Mouse (Mus musculus) spleen, adult 18-20 months (tissue): ENCODE results near the gene Serpind1.

Experiments
- DNase-seq, 2 experiments: peaks; one replicate each; pipeline ENCODE4 v3.0.0; 2022; ENCODE audit warnings: mixed read lengths in 2 of 2

Gene Serpind1

DNA sequence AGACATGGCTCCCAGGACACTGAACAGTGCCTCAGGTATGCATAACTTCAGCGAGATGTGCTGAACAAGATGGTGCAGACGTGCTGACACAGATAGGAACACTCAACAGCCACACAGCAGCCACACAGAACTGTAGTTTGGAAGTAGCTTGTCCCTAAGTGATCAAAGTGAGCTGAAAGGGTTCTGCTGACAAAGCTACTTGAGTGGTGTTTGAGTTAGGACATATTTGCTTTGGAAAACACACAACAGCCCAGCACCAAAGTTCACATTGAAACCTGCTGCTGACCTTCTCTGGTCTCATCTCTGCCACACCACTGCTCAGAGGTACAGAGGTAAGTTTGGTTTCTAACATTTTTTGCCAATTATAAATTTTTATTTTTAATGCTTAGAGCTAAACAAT is at the start of gene Serpind1:
Serpind1 (plus strand) TSS at position 256 of the 400 bp plus-strand sequence.
- no peak for DNase-seq

DNA sequence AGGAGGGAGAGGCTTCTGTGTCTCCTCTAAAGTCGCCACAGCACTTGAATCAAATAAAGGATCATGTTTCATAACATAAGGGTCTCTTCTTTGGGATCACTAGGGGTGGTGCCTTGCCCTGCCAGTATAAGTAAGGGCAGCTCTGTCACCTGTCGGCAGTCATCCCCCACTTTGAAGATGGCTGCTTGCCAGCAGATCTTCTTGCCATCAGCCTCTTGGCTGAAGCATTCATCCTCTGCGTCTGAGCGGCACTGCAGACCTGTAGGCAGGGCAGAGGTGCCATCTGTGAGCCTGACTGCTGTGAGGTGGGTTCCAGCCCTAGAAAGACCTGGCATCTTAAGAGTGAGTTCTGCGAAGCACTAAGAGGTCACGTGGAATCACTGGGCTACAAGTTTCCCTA is 48.0 kb upstream of the Serpind1 start:
- no peak for DNase-seq

DNA sequence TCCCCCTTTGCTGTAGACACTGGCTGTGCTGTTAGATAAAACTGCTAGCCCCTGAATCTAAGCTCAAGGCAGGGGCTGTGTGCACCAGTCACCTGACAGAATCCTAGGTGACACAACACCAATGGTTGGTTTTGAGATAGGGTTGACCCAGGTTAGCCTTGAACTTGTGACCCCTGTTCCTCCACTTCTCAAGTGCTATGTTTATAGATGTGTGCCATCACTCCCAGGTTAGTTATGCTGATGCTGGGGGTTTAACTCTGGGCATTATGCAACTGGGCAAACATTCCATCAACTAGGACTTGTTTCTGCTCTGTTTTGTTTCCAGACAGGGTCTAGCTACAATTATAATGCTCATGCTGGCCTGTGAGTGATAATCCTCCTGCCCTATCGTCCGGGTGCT is 44.1 kb upstream of the Serpind1 start:
- no peak for DNase-seq

DNA sequence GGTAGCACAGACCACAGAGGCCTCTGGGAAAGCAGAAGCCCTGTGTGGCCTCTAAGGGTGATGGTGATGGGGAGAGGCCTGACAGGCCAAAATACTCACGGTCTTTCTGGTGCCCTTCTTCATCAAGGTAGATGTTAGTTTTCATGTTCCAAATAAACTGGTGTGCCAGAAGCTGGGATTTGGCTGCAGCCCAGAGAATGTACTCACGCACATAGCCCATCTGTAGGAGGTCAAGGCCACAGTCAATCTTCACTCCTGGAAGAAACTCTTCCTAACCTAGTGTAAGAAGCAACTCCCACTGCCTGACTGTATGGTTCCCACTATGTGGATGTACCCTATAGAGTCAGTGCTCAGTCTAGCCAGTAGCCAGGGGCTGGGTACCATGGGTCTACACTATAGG is 40.2 kb upstream of the Serpind1 start:
- DNase-seq: no peak

DNA sequence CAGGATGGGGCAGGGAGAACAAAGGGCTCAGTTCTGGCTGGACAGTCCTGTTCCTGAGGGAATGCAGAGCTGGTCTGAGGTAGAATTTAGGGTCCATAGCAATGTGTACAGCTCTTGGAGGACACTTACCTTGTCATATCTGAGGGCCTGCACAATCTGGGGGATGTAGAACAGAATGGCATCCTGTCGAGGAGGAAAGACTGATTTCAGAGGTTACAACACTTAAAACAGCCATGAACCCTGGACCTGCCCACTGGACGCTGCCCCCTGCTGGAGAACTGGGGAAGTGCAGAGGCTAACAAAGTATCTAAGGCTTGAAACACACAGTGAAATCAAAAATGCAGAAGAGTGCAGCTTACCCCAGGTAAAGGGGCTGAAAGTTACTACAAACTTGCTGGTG is 38.4 kb upstream of the Serpind1 start:
- DNase-seq: peak; percentile 51 to 83

DNA sequence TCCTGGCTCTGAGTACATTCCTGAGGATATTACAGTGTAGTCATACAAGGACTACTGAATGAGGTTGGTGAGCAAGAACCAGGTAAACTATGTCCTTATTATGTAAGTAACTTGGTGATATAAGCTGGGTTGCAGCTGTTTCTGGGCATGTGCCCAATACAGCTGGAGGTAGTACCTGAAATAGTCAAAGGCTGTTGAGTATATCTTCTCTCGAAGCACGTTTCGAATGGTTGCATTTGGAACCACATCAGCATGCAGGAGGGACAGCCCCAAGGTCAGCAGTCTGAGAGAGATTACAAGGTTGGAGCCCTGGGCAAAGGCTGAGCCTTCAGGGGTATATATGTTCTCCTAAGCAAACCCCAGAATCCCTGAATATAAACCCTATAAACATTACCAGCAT is 30.4 kb upstream of the Serpind1 start:
- no peak for DNase-seq

DNA sequence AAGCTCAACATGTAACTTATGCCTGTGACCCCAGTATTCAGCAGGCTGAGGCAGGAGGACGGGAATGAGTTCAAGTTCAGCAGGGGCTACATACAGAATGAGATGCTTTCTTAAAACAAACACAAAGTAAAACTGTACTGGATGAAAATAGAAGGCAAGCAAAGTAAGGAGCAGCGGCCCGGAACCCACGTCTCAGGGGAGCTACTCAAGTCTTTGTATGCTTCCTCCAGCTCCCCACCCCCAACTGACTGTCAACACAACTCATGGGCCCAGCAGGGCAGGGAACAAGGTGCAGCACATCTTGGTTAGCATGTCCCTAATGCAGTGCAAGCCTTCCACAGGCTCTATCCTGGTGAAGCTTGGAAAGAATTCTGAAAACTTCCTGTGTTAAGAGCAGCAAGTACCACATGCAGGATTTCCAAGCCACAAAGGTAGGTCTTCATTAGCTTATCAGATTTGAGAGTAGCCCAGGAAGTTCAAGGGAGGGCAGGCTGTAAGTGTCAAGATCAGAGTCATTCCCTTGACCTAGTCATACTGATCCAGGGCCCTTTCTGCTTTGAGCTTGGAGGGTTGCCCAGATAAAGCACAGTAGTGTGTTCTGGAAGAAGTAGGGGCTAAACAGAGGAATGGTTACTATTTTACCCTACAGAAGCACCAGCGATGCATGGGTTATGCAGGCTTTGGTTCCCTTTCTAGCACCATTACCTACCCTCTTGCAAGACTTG is 27.5 kb upstream of the Serpind1 start:
- DNase-seq: peak; percentile 41 to 53

DNA sequence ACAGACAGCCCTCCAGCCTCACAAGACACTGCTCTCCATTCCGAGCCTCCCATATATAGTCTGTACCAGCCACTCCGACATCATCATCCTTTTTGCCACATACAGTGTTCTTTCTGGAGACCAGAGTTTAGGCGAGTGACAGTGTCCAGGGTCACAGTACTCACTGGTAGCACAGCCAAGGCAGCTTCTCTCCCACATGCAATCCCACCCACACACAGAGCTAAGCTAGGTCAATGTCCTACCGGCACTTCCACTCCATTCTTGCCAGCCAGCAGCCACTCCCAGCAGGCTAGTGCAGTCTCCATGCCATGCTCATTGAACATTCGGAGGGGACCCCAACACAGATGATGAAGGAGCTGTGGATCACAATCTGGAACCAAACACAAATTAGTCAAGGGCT is 23.7 kb upstream of the Serpind1 start:
- DNase-seq: no peak

DNA sequence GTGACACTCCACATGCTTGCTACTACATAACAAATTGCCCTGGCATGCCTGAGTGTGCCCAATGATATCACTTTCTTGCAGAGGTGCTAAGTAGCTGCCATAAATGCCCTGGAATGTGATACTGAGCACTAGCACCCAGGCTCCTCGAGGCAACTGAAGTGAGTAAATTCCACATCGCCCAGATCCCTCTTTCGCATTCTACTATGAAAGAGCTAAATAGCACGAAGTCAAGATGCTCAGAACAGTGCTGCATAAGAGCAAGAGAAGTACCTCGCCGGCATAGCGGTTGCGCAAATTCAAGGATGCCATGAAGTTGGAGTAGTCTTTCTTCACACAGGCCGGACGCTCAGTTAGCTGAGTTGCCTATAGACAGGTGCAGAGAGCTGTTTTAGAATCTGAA is 22.1 kb upstream of the Serpind1 start:
- DNase-seq: no peak

DNA sequence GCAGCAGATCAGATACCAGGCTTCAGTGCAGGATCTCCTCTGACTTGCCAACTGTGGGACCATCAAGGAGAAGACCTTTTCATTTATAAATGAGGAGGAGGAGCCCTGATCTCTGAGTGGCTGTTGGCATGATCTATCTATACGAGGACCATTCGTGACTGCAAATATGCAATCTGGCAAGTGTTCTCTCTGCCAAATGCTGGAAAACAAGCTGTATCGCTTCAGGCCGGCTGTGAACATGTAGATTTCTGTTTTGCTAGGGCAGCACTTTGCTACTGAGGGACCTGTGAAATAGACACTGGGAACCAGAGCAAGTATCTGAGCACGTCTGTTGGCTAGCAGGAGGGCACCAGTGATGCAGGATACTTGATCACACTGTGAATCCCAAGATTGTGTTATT is 18.6 kb upstream of the Serpind1 start:
- DNase-seq: no peak

DNA sequence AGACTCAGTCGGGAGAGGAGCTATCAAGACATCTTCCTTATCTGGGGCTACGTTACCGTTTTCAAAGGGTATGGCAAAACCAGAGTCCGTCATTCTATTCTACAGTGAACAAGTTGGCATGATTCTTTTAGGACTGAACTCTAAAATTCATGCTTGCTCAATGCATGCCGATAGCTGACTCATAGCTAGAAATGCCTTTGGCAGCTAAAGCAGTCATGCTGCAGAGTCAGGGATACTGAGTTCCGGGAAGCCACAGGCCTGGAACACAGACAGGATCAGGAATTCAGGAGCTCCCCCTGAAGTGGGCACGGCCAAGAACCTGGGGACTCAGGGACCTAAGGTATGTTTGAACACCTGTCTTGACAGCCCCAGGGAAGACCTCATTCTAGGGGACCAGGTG is 14.6 kb upstream of the Serpind1 start:
- no peak for DNase-seq

DNA sequence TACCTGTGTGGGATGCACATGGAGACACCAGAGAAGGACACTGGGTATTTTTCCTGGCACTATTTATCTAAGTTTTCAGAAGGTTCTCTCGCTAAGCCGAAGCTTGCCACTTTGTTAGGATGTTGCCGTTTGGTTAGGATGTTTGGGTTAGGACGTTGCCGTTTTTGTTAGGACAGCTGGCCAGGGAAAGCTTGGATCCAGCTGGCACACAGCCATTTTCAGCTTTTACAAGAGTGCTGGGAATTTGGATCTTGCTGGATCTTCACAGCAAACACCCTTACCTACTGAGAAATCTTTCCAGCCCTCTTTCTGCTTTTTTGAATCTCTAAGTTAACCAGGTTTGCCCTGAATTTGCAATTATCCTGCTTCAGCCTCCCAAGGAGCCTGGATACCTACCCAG is 9.7 kb upstream of the Serpind1 start:
- DNase-seq: no peak

DNA sequence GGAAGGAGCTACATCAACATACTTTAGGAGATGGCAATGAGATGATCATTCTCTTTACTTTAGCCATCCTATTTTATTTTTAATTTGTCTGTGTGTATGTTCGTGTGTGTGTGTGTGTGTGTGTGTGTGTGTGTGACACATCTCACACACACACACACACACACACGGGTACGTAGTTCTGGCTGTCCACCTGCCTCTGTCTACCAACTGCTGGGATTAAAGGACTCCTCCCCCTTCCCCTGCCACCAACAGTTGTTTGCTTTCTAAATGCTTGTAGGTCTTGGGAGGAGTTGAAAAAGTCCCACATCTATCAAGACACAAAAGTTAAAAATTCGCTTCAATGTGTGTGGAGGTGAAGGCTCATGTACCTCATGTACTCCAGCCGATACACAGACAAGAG is 6.4 kb upstream of the Serpind1 start:
- no peak for DNase-seq

DNA sequence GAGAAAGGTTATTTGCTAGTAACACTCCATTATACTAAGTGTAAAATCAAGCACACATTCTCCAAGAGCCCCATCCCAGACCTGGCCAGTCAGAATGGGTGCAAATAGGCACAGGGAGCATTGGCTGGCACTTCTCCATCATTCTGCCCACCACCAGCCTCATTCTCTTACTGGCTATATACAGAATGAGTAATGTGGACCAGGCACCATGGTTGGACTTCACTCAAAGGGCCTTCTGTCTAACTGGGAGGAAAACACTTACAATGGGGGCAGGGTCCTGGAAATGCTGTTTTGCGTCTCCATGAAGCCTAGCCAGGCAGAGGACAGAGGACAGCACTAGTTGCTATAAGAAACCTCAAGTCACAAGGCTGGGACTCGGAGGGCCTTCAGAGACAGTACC is 5.1 kb upstream of the Serpind1 start:
- DNase-seq: no peak

DNA sequence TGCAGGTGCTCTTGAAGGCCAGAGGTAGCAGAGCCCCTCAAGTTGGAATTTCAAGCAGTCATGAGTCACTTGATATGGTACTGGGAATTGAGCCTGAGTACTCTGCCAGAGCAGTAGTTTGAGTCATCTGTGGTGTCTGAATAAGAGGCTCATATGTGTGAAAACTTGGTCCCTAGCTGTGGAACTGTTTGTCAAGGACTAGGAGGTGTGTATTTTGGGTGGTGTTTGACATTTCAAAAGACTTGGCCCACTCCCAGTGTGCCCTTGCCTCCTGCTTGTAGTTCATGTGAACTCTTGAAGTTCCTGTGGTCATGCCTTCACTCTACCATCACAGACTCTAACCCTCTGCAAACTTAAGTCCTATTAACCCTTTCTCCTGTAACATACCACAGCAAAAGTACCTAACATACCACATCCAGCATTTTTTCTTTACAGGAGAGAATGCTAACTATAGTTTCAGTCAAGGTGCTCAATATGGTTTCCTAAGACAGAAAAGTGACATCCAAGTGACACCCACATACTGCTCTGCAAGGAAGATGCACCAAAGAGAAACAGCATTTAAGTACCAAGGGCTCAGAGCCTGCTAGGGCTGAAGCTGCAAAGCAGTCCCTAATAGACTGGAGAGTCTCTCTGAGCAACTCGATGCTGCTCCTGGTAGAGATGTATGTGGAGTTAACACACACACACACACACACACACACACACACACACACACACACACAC is 1.2 kb upstream of the Serpind1 start:
- no peak for DNase-seq

DNA sequence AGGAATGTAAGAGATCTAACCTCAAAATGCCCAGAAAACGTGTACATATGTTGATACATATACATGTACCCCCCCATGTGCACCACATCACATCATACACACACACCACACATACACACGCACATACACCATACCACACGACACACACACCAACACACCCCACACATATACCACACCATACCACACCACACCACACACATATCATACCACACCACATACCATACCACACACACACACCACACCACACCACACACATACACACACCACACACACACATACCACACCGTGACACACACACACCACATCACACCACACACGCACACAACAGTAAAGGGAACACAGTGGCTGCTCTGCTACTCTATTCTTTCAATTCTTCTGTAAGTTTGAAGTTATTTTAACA is 684 bp downstream of the Serpind1 start:
- no peak for DNase-seq

DNA sequence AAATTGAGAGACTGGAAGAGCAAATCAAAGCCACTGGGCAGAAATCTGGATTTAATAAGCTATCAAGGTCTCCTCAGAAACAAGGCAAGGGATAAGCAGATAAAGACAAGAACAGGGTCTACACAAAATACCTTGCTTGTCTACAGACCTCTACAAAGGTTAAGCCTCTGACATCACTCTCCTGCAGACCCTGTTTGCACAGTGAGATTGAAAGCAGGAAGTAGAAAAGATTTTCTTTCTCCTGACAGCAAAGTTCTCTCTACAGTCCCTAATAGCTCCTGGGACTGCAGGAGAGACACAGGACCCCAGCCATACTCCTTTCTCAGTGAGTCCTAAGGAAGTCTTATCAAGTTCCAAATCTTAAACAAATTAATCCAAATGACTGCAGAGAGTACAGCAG is 3.4 kb downstream of the Serpind1 start:
- no peak for DNase-seq

DNA sequence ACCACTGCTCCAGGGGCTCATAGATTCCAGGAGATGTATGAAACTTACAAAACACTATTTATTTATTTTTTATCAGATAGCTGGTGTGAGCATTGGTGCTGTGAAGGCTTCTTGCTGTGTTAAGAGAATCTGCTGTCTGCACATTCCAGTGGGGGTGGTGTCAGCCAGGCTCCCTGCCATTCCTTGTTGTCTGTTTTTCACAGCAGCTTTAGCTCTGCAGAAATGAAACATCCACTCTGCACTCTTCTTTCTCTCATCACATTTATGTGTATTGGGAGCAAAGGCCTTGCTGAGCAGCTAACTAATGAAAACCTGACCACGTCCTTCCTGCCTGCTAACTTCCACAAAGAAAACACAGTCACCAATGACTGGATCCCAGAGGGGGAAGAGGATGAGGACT is 4.9 kb downstream of the Serpind1 start:
- DNase-seq: no peak

DNA sequence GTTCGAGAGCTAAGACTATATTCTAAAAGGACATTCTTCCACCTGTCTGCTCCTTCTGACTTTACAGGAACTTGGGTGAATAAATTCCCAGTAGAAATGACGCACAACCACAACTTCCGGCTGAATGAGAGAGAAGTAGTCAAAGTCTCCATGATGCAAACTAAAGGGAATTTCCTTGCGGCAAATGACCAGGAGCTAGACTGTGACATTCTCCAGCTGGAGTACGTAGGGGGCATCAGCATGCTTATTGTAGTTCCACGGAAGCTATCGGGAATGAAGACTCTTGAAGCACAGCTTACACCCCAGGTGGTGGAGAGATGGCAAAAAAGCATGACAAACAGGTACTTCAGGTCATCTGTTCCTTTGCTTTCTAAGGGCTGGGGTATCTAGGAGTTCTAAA is 8.5 kb downstream of the Serpind1 start:
- no peak for DNase-seq

DNA sequence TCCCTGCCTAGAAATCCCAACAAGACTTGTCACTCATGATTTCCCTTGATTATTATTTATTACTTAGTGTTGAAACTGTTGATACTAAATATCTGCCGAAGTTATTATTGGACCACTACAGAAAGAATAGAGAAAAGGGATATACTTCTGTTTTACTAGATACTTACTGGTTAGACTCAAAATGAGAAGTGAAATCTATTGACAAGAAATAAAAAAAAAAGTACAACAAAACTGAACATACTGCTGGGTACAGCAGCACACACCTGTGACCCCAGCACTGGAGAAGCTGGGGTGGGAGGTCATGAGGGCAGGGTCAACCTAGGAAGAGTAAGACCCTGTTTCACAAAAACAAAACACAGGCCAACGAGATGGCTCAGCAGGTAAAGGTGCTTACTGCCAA is 9.5 kb downstream of the Serpind1 start:
- DNase-seq: no peak

DNA sequence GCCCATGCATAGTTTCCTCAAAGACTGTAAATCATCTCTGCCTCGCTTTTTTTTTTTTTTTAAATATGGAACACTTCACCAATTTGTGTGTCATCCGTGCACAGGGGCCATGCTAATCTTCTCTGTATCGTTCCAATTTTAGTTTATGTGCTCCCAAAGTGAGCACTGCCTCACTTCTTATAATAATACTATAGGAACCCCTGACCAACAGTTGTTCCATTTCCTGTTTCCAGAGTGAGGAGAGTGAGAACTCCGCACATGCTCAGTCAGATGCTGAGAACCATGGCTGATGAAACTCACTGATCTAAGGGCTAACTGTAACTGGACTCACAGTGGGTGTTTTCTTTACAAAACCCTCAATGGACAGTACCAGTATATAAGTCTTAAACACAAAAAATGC is 10.7 kb downstream of the Serpind1 start:
- DNase-seq: no peak

DNA sequence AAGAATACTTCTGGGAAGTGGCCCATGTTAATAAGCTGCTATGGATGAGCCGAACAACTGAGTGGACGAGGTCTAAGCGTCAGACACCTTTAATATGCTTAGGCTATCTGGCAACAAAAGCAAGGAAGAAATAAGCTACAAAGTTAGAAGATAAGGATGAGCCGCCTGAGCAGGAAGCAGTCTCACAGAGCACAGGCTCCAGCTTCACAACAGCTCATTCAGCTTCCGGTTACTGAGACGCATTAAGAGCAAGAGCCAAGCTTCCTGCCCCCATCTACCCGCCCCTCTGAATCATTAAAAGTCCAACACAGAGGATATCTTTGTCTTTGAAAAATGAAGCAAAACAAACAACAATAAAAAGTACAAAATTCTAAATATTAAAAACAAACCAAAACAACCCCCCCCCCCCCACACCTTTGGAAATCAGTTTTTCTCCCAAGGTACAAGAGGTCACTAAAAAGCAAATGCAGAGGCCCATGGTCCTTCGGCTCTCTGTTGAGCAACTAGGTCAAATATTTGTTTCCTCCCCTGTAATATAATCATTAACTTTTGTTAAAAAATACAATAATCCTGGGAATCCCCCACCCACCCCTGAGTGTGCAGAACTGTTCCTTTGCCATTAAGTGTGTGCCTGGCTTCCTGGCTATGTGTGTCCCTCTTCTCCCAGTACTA is 14.1 kb downstream of the Serpind1 start:
- DNase-seq: no peak

DNA sequence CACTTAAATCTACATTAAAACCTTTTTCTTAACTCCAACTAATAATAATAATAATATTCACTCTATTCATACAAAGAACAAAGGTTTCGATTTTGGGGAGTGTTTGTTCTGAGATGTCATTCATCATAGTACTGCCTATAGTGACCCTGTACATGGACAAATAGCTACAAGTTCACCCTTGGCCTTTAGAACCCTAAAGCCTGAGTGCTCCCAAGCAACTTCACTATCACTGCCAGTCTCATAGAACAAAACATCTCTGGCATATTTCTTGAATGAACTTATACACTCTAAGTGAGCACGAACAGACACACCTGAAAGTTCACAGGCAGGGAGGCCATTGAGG is 14.6 kb downstream of the Serpind1 start:
- no peak for DNase-seq

DNA sequence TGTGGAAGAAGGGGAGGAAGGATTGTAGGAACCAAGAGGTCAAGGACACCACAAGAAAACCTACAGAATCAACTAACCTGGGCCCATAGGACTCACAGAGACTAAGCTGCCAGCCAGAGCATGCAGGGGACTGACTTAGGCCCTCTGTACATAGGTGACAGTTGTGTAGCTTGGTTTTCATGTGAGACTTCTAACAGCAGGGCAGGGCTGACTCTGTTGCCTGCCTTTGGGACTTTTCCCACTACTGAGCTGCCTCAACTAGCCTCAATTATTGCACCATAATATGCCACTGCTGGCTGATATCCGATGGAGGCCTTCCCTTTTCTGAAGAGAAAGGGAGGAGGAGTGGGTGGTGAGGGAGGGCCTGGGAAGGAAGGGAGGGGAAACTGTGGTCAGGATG is 15.6 kb downstream of the Serpind1 start:
- DNase-seq: no peak
